Mouse (Mus musculus) ES-E14 (cell line): Measurements from ENCODE around the gene Armt1.

ENCODE experiments used
- CHD2 ChIP-seq: IDR thresholded peaks from 2 replicates; pipeline ENCODE4 v1.6.1; 2014; ENCODE audit warnings: mild to moderate bottlenecking, low read depth, low read length, inconsistent platforms
- HCFC1 ChIP-seq: IDR thresholded peaks from 2 replicates; pipeline ENCODE4 v1.6.1; 2012; ENCODE audit warnings: low read length, inconsistent platforms, borderline replicate concordance; ENCODE audit not compliant: insufficient read depth
- MAFK ChIP-seq: IDR thresholded peaks from 2 replicates; pipeline ENCODE4 v1.6.1; 2014; ENCODE audit warnings: mild to moderate bottlenecking, low read depth, low read length, inconsistent platforms; ENCODE audit not compliant: insufficient read depth
- ZNF384 ChIP-seq: IDR thresholded peaks from 2 replicates; pipeline ENCODE4 v1.6.1; 2012; ENCODE audit warnings: low read depth, low read length, inconsistent platforms

GRCm38 (mm10) chr10:4481695-4482094, 49.4 kb downstream of the Armt1 start:
- TF ChIP-seq ZNF384 (no peak), MAFK (no peak), HCFC1 (no peak), CHD2 (no peak)
